Mouse (Mus musculus) right cerebral cortex, postnatal 10 days (tissue): ENCODE measurements around the gene Trim62.

ENCODE experiments used
- DNase-seq, 2 experiments: peaks; one replicate each; pipeline ENCODE4 v3.0.0; 2021; ENCODE audit warnings: low spot score in 2 of 2

The Trim62 gene

GRCm38 (mm10) chr4:128959676-128960075, 76.3 kb downstream of the Trim62 start:
- no peak for DNase-seq
